Mouse (Mus musculus) frontal cortex, adult (tissue): ENCODE data around the gene Abcg1.

ENCODE experiments used
- ATAC-seq: cut with Nextera tagmentation; 2 replicates; pipeline ENCODE4 v1.9.2; 2017; ENCODE audit warnings: mild to moderate bottlenecking, moderate library complexity, mixed read lengths; ENCODE audit not compliant: low TSS enrichment

Gene Abcg1

DNA sequence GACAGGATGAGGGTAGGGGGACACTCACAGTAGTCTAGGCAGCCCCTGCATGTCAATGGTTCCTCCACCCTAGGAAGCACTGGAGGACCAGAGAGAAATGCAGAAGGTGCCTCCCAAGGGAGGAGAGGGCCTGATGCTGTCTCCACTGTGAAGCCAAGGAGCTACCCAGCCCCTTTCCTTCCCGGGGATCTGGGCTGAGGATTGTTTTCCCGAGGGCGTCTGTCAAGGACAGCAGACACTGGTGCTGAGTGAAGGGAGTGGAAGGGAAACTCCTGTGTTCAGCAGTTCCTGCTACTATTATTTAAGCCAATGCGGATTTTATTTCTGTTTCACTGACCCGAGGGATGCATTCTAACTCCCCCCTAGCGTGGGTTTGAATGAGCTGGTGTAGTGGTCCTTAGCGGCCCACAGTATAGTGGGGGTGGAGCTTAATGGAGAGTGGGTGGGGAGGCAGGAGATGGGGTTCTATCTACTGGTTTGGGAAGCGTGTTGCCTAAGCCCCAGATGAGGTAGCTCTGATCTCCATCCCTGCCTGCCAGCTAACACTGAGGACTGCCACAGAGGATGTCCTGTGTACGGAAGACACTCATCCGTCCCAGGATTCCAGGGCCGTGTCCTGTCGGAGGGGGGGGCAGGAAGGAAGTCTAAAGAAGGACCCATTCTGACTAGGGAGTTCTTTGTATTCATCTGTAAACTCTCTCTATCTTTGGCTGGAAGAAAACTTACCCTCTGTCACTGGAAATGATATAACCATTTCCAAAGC lies 21.8 kb downstream of the Abcg1 start:
- no peak for ATAC-seq

DNA sequence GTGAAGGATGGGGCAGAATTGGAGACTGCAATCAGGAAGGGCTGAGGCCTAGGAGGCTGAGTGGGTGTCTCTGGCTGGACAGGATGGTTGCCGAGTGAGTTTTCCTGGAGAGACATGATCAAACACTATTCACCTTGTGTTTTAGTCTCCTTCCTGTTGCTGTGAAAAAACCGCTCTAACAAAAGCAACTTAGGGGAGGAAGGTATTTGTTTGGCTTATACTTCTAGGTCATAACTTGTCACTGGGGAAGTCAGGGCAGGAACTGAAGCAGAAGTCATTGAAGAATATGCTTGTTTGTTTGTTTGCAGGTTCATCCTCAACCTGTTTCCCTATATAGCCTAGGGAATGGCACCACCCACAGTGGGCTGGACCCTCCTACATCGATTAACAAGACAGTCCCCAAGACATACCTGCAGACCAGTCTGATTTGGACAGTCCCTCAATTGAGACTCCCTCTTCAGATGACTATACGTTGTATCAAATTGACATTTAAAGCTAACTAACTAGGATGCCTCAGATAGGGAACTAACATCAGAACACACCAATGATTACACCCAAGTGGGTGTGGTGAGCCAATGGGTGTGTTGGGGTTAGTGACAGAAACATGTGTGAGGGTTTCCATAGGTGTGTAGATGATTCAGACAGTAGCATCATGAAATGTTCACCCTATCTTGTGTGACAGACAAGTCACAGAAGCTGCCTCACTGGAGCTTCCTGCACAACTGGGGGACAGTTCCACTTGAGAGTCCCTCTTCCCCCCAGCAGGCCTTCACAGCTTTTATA lies 25.0 kb downstream of the Abcg1 start:
- no peak for ATAC-seq

DNA sequence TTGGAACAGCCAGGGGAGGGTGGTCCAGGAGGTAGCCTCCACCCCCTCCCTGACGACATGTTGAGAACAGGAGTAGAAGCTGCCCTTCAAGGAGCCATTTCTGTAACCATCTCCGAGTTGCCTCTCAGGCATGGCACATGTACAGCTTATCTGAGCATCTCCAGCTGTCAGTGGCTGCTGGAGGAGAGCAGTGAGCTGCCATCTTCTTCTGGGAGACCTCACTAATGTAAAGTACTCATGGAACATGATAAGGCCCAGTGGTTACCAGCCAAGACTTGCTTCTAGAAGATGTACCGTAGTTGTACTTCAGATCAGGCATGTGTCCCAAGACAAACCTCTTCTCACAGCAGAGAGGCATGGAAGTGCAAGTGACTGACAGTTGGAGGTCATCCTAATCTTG lies 28.0 kb downstream of the Abcg1 start:
- no peak for ATAC-seq

DNA sequence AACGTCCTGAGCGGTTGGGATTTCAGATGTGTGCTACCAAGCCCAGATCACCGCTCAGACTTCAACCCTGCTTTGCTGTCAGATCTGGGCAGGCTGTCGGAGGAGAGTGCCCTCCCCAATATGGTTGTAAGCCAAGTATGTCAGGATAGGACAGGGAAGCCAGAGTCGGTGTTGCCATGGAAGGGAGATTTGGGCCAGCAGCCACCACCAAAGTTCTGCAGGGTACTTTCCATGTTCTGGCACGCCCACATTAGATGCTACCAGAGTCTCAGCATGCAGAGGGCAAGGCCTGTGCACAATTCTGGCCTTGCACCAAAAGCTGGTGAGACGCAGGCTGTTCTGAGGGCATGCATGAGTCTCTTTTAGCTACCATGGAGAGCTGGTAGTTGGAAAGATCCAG lies 28.7 kb downstream of the Abcg1 start:
- ATAC-seq, result no peak

DNA sequence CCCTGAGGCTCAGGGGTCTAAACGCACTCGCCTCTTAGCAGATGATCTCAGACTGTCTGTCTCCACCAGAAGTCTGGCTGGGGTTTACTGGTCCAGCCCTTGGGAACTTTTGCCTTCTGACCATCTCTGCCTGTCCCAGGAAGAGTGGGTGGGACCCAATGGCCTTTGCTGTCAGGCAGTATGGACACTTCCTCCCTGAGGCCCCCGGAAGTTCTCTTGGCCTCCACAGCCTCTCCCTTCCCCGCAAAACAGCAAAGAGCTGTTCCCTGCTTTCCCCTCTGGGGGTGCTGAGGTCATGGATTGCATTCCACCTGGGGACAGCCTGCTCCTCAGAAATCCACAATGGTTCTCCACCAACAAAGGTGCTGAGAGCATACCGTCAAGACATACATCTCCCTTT lies 31.2 kb downstream of the Abcg1 start:
- ATAC-seq, result no peak

DNA sequence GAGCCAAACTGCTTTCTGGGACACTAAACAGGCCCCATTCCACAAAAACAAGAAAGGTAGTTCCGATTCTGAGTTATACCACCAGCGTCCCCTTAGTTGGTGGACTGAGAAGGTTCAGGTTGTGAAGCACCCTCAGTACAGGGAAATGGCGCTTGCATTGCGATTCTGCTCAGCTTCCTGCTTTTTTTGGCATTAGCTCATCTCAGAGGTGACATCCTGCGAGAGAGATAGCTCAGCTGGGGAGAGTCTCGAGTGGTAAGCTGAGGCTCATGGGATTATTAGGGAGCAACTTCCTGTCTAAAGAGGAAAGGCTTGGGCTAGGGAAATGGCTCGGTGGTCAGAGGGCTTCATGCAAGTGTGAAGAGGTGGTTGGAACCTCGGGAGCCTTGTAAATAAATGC lies 32.4 kb downstream of the Abcg1 start:
- ATAC-seq, result no peak

DNA sequence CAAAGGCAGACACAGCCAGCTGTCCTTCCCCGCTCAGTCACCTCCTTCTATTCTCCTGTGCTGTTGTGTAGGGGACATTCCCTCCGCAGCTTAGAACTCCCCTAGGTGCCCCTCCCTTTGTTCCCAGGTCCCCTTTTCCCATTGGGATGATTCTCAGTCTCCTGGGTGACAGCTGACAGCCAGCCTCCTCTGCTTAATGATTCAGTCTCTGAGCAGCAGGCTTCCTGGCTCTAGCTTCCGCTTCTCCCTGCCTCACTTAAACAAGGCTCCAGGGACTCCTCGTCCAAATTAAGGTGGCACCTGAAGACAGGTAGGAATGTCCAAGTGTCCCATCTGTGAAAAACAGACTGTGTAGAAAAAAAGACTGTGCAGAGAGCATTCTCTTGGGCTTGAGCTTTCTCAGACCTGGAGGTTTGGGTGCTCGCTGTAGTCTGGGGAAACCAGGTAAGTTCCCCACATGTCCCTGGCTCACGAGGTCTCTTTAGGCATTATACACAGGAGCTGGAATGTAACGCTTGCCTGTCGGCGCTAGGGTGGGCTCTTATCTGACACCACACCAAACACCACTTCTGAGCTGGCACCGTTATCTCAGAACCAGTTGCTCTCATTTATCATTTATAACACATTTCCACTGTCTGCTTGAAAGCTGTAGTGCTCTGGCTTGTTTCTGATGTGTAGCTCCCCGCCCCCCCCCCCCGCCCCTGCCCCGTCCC lies 33.7 kb downstream of the Abcg1 start:
- no peak for ATAC-seq

DNA sequence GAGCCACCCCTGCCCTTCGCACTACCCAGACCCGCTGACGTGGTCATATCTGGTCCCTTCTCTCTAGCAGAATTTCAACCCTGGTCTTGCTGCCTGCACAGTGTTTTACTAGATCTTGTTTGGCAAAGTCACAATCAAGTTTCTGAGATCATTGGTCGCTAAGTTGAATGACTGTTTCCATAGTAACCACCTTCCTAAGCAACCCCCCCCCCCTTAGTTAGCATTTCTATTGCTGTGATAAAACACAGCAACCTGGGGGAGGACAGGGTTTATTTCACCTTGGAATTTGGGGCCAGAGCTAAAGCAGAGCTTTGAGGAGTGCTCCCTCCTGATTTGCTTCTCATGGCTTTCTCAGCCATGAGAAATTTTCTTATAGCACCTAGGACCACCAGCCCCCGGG lies 37.3 kb downstream of the Abcg1 start:
- no peak for ATAC-seq

DNA sequence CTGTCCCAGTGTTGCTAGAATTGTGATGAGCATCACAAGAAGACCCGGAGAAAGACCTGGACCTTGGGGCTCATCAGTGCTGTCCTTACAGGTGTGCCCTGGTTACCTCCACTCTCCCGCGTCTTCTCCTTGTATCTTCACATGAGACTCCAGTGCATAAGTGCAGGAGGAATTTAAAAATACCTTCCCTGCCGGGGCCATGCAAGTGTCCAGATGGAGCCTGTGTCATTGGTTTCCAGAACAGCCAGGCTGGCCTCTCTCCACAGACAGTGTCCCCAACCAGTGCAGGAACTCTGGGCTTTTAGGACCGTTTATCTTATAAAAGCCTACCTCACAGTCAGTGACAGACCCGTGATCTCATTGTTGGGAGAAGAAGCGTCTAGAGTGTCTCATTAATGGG lies 38.1 kb downstream of the Abcg1 start:
- no peak for ATAC-seq

DNA sequence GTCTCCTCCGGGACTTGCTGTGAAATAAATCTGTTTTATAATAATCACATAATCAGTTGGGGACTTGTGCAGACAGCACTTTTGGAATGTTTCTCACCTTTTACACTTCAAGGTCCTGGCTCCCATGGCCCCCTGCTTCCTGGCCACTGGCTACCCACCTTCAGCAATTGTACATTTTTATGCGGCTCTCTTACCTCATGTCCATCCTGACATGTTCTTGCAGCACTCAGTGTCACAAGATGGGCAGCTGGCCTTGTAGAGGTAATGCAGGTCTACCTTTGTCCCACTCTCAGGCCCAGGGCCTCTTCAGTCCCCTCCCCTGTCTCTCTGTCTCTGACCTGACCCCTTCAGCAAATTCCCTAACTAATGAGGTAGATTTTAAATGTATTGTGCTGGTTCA lies 39.4 kb downstream of the Abcg1 start:
- ATAC-seq, result no peak

DNA sequence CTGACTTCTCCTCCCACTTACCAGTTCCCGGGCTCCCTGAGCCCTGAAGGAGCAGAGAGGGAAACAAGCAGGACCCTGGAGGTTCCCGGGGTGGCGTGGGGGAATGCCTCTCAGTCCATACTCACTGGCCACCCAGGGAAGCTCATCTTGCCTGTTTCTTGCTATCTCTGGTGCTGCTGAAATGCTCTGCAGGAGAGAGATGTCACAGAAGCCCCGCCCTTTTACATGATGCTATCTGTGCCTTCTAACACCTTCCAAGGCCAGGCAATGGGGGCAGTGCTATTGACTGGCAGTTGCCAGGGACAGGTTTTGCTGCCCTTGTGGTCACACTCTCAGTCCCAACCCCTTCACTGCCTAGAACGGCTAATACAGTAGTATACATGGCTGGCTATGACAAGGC lies 41.3 kb downstream of the Abcg1 start:
- ATAC-seq, result peak; percentile 21; the same call in 1 of the 2 replicates

DNA sequence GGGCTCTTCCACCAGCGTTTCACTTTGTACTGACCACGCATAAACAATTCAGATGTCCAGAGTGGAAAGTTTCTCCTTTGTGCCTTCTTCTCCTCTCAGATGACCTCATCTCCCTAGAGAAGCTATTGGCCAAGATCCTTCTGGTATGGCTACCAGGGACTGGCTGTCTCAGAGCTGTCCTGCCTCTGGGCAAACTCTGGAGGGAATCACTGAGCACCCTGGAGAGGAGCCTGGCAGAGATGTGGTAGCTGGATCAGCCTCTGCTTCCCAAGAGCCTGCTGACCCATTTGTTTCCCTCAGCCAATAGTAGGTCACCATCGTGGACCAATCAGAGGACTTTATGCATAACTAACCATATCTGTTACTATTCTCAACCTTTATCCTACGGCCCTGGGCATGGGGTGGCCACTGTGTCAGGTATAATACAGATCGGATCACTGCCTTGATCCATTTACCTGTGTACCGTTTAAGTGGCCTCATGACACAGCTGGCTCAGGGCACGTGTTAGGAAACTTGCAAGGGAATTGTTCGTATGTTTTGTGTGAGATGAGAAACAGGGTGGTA lies 45.6 kb downstream of the Abcg1 start:
- ATAC-seq, result no peak

DNA sequence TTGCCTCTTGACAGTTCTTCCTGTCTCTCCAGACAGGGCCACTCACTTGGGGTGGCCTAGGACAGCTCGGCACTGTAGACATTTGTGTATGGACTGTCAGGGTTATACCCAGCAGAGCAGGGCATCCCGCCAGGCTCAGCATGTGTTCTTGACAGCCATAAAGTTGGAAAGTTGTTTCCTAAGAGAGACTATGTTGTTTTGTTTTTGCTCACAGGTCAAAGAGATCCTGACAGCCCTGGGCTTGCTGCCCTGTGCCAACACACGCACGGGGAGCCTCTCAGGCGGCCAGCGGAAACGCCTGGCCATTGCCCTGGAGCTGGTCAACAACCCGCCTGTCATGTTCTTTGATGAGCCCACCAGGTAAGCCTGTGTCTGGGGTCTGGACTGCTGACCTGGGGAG lies 46.3 kb downstream of the Abcg1 start:
- ATAC-seq, result no peak

DNA sequence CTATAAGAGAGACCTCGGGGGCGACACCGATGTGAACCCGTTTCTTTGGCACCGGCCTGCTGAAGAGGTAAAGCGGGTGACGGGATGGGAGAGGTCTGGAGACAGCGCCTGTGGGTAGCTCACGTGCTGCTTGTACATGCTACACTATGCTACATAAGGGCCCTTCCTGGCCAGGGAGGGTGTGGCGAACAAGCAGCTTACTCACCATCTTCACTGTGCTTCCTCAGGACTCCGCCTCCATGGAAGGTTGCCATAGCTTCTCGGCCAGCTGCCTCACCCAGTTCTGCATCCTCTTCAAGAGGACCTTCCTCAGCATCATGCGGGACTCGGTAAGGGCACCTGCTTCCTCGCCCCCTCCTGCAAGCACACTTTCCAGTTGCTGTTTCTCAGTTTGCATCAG lies 50.9 kb downstream of the Abcg1 start:
- ATAC-seq, result no peak

DNA sequence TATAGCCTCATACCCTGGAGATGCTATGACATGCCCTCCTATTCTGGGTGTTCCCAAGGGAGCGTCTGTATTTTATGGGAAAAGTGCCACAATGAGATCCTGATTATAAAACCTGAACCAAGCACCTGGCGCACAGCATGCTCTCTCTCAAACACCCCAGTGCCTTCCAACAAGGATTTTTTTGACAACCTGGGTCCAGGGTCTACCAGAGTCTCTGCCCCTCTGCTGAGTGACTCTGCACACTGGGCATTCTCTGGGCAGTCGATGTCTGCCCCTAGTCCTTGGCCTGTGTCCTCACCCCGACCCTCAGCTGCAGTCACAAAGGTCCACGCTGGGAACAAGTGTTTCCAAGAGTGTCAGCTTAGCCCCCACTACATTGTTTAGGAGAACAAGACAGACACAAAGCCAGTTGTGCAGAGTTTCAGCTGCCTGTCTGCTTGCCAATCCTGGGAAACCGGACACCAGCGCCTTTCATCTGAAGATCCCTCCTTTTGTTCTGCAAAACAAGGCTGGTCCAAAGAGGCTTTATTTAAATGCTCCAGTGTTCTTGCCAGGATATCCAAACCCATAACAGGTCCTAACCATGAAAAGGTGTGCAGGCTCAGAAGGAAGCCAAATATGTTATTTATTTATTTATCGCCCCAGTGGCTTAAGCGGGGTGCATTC lies 55.8 kb downstream of the Abcg1 start:
- ATAC-seq, result peak; percentile 39; the same call in 1 of the 2 replicates

DNA sequence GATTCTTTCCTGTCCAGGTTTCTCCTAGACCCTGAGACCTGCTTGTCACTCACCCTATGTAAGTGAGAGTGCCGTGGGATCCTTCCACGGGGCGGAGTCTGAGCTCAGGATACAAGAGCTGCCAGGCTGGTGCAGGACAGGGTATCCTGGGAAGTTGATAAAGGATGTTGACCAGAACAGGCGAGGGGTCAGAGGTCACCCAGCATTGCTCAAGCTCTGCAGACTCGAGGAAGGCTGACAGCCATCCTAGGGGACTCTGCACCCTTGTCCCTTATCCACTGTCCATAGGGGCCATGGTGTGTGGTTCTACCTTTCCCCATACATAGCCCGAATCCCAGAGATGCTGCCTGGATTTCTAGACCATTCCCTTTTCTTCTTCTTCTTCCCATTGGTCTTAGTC lies 58.6 kb downstream of the Abcg1 start:
- ATAC-seq, result no peak

DNA sequence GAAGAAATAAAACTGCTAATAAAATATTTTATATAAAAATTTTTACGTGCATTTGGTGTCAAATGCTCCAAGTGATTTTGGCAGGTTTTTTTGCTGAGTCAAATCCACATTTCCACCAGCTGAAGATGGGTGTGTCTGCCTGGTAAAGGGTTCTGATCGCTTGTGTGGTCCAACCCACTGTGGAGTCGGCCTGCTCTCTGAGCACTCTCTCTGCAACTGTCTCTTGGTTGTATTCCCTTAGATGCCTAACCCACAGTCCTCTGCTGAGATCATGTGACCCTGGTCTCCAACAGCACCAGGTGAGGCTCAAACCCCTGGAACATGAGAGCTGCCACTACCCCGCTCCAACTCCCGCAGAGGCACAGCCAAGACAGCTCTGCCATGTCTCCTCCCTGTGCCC lies 60.5 kb downstream of the Abcg1 start:
- no peak for ATAC-seq

DNA sequence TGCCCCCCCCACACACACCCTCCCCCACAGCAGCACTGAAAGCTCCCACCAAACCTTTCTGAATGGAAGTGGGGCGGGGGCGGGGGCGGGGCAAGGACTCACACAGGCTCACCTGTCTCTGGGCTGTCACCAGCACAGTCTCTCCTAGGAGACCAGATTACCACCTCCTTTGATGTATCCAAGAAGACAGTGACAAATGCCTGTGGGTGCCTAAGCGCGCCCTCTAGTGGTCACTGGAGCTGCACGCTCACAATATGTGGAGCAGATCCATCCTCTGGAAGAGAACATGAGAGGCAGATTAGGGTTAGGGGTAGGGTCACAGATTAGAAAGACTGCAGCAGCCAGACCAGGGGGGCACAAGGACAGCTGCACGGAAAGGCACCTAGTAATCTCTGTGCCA lies 62.0 kb downstream of the Abcg1 start:
- peak; percentile 85 for ATAC-seq

DNA sequence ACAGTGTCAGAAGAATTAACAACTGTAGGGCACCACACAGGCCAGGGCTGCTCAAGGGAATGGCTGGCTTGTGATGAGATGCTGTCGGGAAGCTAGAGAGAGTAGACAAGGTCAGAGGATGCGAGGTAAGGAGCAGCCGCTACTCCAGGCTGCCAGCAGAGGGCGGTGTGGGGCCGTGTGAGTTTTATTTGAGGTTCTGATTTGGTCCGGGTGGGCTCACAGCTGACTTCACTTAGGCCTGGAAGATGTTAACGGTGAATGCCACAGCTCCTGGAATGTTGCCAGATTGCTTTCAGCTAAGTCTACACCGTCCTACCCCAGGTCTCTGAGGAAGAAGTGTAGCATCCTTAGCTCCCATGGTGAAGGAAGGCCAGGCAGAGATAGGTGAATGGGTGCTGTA lies 64.5 kb downstream of the Abcg1 start:
- ATAC-seq, result 0 out of 2 replicates have a peak, but pooled peaks have one; percentile 31

DNA sequence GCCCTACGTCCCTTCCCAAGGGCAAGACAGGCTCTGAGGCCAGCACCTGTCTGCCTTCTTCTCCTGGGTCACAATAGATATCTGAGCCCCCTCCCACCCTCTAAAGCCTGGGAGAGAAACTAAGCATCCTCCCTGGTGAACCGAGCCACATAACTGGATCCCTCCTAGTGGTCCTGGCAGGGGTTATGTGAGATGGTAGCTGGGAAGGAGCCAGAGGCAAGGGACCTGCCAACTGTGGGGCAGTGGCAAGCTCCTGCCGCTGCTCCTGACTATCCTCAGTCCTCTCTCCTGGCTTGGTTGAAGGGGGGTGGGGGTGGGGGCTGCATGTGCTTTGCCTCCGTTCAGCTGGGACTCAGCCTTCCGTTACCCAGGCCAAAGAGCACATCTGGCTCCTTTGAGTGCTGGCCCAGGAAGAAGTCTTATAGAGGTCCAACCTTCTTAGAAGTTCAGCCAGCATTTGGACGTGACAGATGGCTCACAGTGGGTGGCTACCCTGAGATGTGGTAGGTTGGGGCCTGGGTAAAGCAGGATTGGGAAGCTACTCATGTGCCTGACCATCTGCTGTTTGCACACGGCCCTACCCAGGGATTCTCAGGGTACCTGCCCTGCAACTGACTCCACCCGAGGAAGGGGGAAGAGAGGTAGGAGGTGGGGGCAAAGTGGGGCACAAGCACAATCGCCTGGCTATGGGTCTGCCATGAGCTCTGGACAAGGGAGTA lies 68.2 kb downstream of the Abcg1 start:
- peak; percentile 55; the same call in 1 of the 2 replicates for ATAC-seq

DNA sequence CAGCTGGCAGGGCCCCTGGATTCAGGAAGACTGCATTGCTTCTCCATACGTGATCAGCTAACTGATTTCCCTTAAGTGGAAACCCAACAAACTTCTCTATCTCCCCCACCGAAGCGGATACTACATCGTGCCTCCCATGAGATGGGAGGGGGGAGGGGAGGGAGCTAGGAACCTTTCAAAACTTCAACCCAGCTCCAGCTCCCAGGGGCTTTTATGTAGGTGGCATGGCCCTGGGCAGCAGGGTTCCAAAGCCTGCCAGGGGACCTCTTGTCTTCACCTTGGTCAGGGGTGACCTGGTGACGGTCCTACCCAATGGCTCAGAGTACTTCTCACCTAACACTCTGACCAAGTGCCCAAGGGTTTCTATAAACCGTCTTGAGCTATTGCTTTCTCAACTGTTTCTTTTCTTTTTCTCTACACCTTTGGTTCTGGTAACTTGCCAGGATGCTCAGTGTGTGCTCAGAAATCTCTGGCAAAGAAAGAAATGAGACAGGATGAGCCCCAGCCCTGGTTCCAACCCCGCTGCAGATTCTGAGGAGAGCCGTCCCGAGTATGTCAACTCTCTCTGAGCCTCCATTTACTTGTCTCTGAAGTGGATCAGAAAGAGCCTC lies 71.3 kb downstream of the Abcg1 start:
- ATAC-seq, result no peak
